Mouse (Mus musculus): ENCODE measurements around the gene Comp. TPM values are rescaled to one million over a fixed set of nuclear protein-coding genes. Genes with fewer than 3 reads are reported as not detected.
A peak's percentile ranks its signal among the peaks of the same experiment; 100 is the strongest.

The Comp gene
- polyA plus RNA-seq, 1 experiment from 2014 or later: 1.8 TPM

GRCm38 (mm10) chr8:70354004-70354403 lies 19.4 kb upstream of the Comp start:
- Histone ChIP-seq H3K4me3 (peak overlapping the region; percentile 100), H3K27ac (replicated peaks) (peak overlapping the region; percentile 88), H3K36me3 (peaks cover 5% of the 10 kb centered on the region), H3K9me3 (no peaks in the 10 kb centered on the region), H3K4me2 (peak overlapping the region; percentile 74), H3K27me3 (0 out of 2 replicates have a peak, but pooled peaks cover 4% of the 10 kb centered on the region), H3K4me1 (replicated peaks) (peaks cover 44% of the 10 kb centered on the region), H3K9ac (peak overlapping the region; percentile 98)
- WGBS: 70% methylated on average over 4 of the region's 4 CpGs
- ATAC-seq (ENCODE audit: low read depth): peak; percentile 6; the same call in 1 of the 2 replicates

- no peak overlapping the region for H3K9ac ChIP-seq
- H3K27ac ChIP-seq (replicated peaks): no peak overlapping the region
- no peaks in the 10 kb centered on the region for H3K9me3 ChIP-seq
- H3K4me2 ChIP-seq: no peak overlapping the region
- no peaks in the 10 kb centered on the region for H3K36me3 ChIP-seq
- H3K4me1 ChIP-seq (replicated peaks): peaks cover 23% of the 10 kb centered on the region
- ATAC-seq (ENCODE audit: low read depth): no peak
- H3K4me3 ChIP-seq: no peak overlapping the region
- H3K27me3 ChIP-seq: 0 out of 2 replicates have a peak, but pooled peaks cover 4% of the 10 kb centered on the region
- 88% methylated on average over 1 of the region's 1 CpGs for WGBS
Observed at GRCm38 (mm10) chr8:70356111-70356510, 17.2 kb upstream of the Comp start.

- H3K27me3 ChIP-seq: 0 out of 2 replicates have a peak, but pooled peaks cover 4% of the 10 kb centered on the region
- no peak overlapping the region for H3K9ac ChIP-seq
- ATAC-seq (ENCODE audit: low read depth): no peak
- no peaks in the 10 kb centered on the region; the same call in 1 of the 2 replicates for H3K4me1 ChIP-seq (replicated peaks)
- H3K36me3 ChIP-seq: no peaks in the 10 kb centered on the region
- no peaks in the 10 kb centered on the region for H3K9me3 ChIP-seq
- WGBS: 35% methylated on average over 3 of the region's 3 CpGs
- no peak overlapping the region for H3K4me3 ChIP-seq
- H3K27ac ChIP-seq (replicated peaks): no peak overlapping the region
- no peak overlapping the region for H3K4me2 ChIP-seq
Observed at GRCm38 (mm10) chr8:70359411-70359810, 13.9 kb upstream of the Comp start.

GRCm38 (mm10) chr8:70360769-70361168 lies 12.6 kb upstream of the Comp start:
- no peaks in the 10 kb centered on the region for H3K4me1 ChIP-seq (replicated peaks)
- no peak for ATAC-seq (ENCODE audit: low read depth)
- H3K9me3 ChIP-seq: no peaks in the 10 kb centered on the region
- H3K4me2 ChIP-seq: no peak overlapping the region
- no peak overlapping the region for H3K4me3 ChIP-seq
- no peak overlapping the region for H3K27ac ChIP-seq (replicated peaks)
- H3K9ac ChIP-seq: no peak overlapping the region
- 0 out of 2 replicates have a peak, but pooled peaks cover 4% of the 10 kb centered on the region for H3K27me3 ChIP-seq
- H3K36me3 ChIP-seq: no peaks in the 10 kb centered on the region
- 53% methylated on average over 4 of the region's 4 CpGs for WGBS

GRCm38 (mm10) chr8:70361484-70362032 lies 11.8 kb upstream of the Comp start:
- Histone ChIP-seq H3K4me3 (no peak overlapping the region), H3K27me3 (0 out of 2 replicates have a peak, but pooled peaks cover 4% of the 10 kb centered on the region), H3K36me3 (no peaks in the 10 kb centered on the region), H3K4me2 (no peak overlapping the region), H3K27ac (replicated peaks) (no peak overlapping the region), H3K9ac (peak overlapping the region; percentile 5; the same call in 1 of the 2 replicates), H3K4me1 (replicated peaks) (no peaks in the 10 kb centered on the region), H3K9me3 (no peaks in the 10 kb centered on the region)
- ATAC-seq (ENCODE audit: low read depth): no peak
- WGBS: 77% methylated on average over 10 of the region's 10 CpGs

DNA sequence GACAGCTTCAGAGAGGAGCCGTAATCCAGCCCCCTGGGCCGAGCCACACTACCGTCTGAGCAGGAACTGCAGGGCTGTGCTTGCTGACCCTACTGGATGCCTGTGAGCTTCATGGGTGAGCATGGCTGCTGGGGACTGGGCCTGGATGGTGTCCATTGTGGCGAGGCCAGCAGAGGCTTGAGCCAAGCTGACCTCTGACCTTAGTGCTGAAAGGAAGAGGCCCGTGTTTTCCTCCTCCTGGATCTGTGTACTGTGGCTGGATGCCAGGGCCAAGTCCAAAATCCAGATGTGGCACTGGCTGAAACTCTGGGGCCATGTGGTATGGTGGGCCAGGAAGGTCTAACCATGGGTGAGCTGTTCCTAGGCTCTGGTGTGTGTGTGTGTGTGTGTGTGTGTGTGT lies 9.3 kb upstream of the Comp start:
- H3K9me3 ChIP-seq: no peaks in the 10 kb centered on the region
- no peak overlapping the region for H3K9ac ChIP-seq
- H3K4me2 ChIP-seq: no peak overlapping the region
- no peaks in the 10 kb centered on the region for H3K36me3 ChIP-seq
- H3K4me1 ChIP-seq (replicated peaks): no peaks in the 10 kb centered on the region
- WGBS: 36% methylated on average over 5 of the region's 5 CpGs
- H3K27ac ChIP-seq (replicated peaks): no peak overlapping the region
- no peaks in the 10 kb centered on the region for H3K27me3 ChIP-seq
- ATAC-seq (ENCODE audit: low read depth): no peak
- no peak overlapping the region for H3K4me3 ChIP-seq

DNA sequence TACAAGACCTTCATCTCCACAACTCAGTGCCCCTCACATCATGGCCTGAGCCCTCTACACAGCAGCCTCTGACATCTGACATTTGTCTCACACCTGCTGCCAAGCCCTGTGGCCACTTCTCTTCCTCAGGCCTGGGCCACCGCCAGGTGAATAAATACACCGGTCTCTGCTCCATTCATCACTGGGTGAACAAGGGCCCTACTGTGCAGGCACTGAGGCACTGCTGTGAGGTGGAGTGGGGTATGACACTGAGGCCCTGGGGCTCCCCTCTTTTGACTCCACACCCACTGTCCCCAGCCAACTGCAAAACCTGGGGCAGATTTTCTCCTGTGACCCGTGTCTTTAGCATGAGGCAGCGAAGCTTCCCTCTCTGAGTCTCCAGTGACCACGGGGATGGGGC lies 6.8 kb upstream of the Comp start:
- Histone ChIP-seq H3K9me3 (no peaks in the 10 kb centered on the region), H3K27ac (replicated peaks) (no peak overlapping the region), H3K36me3 (no peaks in the 10 kb centered on the region), H3K4me2 (no peak overlapping the region), H3K9ac (no peak overlapping the region), H3K27me3 (peaks cover 3% of the 10 kb centered on the region), H3K4me3 (no peak overlapping the region), H3K4me1 (replicated peaks) (no peaks in the 10 kb centered on the region)
- no peak for ATAC-seq (ENCODE audit: low read depth)
- WGBS: 69% methylated on average over 5 of the region's 5 CpGs

DNA sequence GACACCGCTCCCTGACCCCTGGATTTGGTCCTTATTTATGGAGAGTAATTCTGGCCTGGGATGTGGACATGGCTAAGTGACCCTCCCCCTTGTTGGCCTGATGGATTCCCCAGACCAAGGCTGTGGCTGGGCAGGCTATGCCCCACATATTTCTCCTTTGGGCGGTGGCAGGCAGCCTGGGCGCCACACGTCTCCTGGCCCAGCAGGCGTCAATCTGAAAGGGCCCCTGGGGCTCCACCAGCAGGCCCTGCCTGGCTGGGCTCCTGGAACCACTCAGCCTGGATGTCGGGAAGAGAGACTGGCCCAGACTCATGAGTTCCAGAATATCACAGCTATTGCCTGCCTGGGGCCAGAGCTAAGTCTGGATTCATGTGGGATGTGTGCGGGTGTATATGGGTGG lies 2.9 kb upstream of the Comp start:
- H3K4me2 ChIP-seq: no peak overlapping the region
- H3K9ac ChIP-seq: no peak overlapping the region
- H3K9me3 ChIP-seq: 0 out of 2 replicates have a peak, but pooled peaks cover 2% of the 10 kb centered on the region
- no peak for ATAC-seq (ENCODE audit: low read depth)
- WGBS: 78% methylated on average over 7 of the region's 7 CpGs
- peaks cover 42% of the 10 kb centered on the region for H3K27me3 ChIP-seq
- no peaks in the 10 kb centered on the region for H3K36me3 ChIP-seq
- peaks cover 22% of the 10 kb centered on the region for H3K4me1 ChIP-seq (replicated peaks)
- H3K27ac ChIP-seq (replicated peaks): no peak overlapping the region
- H3K4me3 ChIP-seq: no peak overlapping the region

- Histone ChIP-seq H3K9me3 (0 out of 2 replicates have a peak, but pooled peaks cover 2% of the 10 kb centered on the region), H3K4me1 (replicated peaks) (peaks cover 29% of the 10 kb centered on the region), H3K4me3 (no peak overlapping the region), H3K27ac (replicated peaks) (no peak overlapping the region), H3K4me2 (no peak overlapping the region), H3K36me3 (no peaks in the 10 kb centered on the region), H3K27me3 (peaks cover 57% of the 10 kb centered on the region), H3K9ac (no peak overlapping the region)
- ATAC-seq (ENCODE audit: low read depth): no peak
- WGBS: 37% methylated on average over 6 of the region's 6 CpGs
Observed at GRCm38 (mm10) chr8:70371951-70372350, 1.4 kb upstream of the Comp start.

DNA sequence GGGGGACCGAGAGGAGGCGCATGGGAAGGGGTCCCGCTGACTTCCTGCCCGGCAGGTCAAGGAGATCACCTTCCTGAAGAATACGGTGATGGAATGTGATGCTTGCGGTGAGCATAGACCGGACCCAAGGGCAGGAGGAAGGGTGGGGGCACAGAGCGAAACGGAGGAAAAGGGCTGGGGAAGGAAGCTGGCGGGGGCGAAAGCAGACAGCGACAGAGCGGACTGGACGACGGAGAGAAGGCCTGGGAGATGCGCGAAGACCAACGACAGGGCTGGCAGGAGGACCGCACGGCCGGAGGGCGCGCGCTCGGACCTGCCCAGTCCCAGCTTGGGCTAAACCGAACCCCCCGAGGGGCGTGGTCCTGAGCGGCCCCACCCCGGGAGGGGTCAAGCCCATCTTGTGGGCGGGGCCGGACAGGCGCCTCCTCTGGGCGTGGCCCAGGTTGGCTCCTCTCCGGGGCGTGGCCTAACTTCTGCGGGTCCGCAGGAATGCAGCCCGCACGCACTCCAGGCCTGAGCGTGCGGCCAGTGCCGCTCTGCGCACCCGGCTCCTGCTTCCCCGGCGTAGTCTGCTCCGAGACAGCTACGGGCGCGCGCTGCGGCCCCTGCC lies 1.1 kb downstream of the Comp start:
- peak; percentile 67; the same call in 1 of the 2 replicates for ATAC-seq (ENCODE audit: low read depth)
- Histone ChIP-seq H3K36me3 (no peaks in the 10 kb centered on the region), H3K27me3 (peaks cover 81% of the 10 kb centered on the region), H3K9ac (no peak overlapping the region), H3K4me1 (replicated peaks) (peaks cover 29% of the 10 kb centered on the region), H3K27ac (replicated peaks) (no peak overlapping the region), H3K9me3 (0 out of 2 replicates have a peak, but pooled peaks cover 2% of the 10 kb centered on the region), H3K4me3 (peak overlapping the region; percentile 31), H3K4me2 (peak overlapping the region; percentile 50)
- WGBS: under 1% methylated on average over 53 of the region's 53 CpGs

DNA sequence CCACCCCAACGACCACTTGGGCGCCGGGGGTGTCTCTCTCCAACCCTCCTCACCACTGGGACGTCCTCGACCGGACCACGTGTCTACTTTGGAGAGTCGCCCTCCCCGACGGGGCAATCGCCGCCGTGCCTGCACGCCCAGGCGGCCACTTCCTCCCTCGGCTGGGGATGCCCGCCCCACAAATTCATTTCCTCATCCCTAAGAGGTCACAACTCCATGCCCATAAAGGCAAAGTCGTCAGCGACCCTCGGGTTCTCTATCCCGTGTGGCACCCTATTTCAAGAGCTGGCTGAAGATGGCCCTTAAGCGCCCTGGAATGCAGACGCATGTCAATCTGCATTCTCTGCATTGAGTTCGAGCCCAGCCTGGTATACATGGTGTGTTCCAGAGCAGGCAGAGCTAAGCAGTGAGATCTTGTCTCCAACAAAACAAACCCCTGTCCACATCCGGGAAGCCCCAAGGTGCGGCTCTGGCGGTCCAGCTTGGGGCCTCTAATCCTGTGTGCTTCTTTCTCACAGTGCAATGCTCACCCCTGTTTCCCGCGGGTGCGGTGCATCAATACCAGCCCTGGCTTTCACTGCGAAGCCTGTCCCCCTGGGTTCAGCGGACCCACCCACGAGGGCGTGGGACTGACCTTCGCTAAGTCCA lies 2.0 kb downstream of the Comp start:
- H3K4me1 ChIP-seq (replicated peaks): peaks cover 29% of the 10 kb centered on the region
- ATAC-seq (ENCODE audit: low read depth): no peak; the same call in 1 of the 2 replicates
- peak overlapping the region; percentile 50; the same call in 1 of the 2 replicates for H3K4me2 ChIP-seq
- H3K9ac ChIP-seq: no peak overlapping the region
- 0 out of 2 replicates have a peak, but pooled peaks cover 2% of the 10 kb centered on the region for H3K9me3 ChIP-seq
- H3K36me3 ChIP-seq: no peaks in the 10 kb centered on the region
- peak overlapping the region; percentile 31 for H3K4me3 ChIP-seq
- WGBS: 5% methylated on average over 35 of the region's 35 CpGs
- H3K27ac ChIP-seq (replicated peaks): no peak overlapping the region
- peaks cover 90% of the 10 kb centered on the region for H3K27me3 ChIP-seq

GRCm38 (mm10) chr8:70376275-70376741 lies 3.0 kb downstream of the Comp start:
- 7% methylated on average over 37 of the region's 37 CpGs for WGBS
- Histone ChIP-seq H3K9ac (no peak overlapping the region), H3K9me3 (0 out of 2 replicates have a peak, but pooled peaks cover 2% of the 10 kb centered on the region), H3K36me3 (no peaks in the 10 kb centered on the region), H3K27me3 (peaks cover 93% of the 10 kb centered on the region), H3K4me2 (0 out of 2 replicates have a peak overlapping the region, but pooled peaks have one; percentile 14), H3K4me3 (peak overlapping the region; percentile 17), H3K27ac (replicated peaks) (no peak overlapping the region), H3K4me1 (replicated peaks) (peaks cover 29% of the 10 kb centered on the region)
- ATAC-seq (ENCODE audit: low read depth): no peak
